Mouse (Mus musculus): ENCODE data around the gene Wee2. TPM values are rescaled to one million over a fixed set of nuclear protein-coding genes. Genes with fewer than 3 reads are reported as not detected.

The Wee2 gene
- not detected for total RNA-seq (2021)
- long read RNA-seq, experiment 1: 0 reads
- long read RNA-seq, experiment 2: 0 reads

DNA sequence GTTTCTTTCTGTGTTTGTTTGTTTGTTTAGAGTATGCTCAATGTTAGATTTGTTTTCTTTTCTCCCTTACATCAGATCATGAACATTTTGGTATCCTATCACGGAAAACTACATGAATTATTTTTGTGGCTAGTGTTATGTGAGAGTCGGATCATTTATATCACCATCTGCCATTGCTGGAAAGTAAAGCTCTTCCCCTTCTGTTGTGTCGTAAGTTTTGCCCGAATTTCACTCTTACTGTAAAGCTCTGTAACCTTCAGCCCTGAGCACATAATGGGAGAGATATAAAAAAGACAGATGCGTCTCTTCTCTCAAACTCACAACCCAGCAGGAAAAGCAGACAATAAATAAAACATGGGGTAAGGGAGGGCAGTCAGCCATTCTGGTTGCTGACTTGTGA, at the start of gene Wee2:
Gene Wee2 (plus strand): TSS at position 153 of the 400 bp plus-strand sequence.
- no peak for DNase-seq

DNA sequence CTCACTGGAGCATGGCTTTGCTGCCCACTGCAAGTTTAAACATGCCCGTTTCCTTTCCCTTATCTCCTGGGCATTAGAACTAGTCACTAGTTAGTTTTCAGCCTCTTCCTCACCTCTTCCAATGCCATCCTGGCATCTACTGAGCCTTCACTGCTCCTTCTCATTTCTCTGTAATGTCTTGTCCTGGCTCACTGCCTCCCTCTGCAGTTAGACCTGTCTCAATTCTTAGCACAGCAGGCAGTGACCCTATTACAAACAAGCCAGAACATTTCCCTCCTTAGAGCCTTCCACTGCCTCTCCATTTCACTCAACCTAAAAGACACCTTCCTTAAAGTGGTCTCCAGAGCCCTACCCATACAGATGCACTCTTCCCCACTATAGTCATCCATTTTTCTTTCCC, 47.9 kb upstream of the Wee2 start:
- DNase-seq: no peak

DNA sequence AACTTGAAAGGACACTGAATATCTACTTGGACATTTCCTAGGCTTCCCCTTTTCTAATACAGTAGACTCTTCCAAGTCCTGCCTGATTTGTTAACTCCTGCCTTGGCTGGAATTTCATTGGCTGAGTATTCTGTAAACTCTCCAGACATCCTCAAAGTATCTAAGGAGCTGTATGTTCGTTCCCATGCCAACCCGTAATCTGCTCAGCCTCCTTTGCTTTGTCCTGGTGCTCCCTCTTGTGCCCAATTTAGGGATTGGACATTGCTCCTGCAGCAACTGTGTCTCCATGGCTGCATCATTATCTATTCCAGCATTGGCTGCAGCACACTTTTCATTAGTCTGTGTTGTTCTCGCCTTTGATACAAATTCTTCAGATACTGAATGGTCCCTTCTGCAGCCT, 45.7 kb upstream of the Wee2 start:
- DNase-seq: peak; percentile 18

DNA sequence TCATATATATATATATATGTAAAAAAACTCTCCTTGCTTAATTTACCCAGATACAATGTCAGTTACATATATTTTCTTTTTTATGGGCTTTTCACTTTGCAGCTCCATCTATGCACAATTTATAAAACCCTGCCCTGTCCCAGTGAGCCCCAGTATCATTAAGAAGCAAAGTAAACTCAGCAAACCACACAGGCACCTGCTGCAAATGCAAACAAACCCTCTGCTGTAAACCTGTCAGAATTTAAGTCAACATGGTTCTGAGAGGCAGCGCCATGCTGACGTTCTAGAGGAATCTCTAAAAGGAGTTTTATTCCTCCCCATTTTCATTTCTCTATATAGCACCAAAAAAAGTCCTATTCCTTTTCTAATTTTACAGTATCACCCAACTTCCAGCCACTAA, 36.9 kb upstream of the Wee2 start:
- no peak for DNase-seq

DNA sequence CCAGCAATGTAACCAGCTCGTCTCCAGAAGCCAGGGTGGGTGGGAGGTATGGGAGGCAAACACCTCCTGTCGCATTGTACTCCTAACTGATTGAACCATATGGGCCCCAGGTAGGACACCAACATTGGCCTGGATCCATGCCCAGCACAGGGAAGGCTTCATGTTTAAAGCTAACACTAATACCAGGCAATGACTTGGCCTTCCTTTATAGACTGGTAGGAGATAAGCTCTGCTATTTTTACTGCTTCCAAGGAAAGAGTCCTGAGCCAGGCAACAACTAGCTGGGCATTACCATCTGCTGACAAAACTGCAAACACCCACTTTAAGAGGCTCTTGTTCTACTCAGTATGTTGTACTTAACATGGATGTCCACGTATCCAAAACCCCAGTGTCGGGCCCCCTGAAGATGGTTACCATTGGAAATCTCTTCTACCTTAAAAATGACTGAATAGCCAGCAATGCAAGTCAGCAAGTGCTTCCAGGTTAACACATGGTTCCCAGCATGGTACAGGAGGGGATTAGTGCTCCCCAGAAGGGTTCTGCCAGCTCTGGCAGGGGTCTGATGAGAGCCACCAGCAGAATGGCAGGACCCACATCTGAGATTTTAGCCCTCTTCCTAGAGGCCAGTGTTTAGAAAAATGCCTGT, 35.1 kb upstream of the Wee2 start:
- no peak for DNase-seq

DNA sequence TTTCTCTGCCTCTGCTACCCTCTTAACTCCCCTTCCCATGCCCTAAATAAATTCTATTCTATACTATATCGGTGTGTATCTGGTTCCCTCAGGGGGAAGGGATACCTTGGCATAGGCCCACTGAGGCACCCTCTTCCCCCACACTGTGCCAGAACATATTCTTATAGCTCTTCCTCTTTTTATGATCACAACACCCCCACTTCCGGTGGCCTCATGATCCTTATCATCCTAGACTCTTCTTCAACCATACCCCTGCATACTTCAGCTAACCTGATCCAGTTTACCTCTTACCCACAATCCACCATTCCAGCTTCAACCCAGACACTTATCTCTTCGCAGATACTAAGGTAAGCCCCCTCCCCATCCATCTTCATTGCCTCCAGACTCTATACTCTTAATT, 27.8 kb upstream of the Wee2 start:
- DNase-seq: no peak

DNA sequence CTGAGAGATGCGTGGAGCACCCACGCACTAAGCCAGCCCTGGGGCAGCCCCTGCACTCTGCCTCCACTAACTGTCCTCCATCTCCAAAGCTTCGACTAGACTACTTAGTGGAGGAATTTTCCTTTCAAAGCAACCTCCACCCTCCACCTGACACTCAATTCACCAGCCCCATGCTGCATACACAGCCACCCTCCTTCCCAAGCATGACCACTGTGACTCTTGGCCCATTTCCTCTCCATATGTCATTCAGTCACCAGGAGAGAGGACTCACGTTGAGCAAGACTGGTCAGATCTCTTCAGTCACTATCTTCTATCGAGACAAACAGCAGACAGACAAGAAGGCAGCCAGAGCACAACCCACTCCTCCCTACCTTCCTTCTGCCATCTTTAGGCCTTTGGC, 25.8 kb upstream of the Wee2 start:
- DNase-seq: no peak

DNA sequence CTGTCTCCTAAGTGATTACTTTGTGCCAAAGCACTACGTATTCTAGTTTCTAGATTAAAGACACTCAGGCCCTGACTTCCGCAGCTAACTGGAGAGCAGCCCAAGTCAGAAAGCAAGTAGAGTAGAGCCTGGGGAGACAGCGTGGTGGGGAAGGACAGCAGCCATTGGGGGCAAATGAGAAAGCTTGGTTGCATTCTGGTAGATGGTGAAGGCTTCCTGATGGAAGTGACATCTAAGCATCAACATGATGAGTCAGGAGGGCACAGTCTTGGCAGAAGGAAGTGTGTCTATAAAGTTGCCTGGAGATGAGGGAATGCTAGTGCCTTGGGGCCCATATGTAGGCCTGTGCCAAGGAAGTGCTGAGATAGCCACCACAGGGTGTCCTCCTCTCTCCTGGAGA, 25.3 kb upstream of the Wee2 start:
- DNase-seq: no peak

DNA sequence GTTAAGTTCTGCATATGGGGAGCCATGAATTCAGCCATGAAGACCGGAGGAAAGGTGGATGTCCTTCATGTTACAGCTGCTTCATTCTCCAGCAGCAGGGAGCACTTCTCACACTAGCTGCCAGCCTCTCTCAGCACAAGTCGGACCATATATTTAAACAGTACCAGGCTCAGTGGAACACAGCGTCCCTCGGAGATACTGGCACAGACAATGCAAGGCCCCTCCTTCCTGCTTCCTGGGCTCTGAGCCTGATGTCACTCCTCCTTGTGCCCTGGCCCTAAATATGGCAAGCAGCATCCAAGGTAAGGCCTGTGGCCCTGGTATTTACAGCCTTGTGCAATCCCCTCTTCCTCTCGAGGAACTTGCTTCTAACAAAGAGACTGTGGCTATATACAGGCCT, 23.1 kb upstream of the Wee2 start:
- DNase-seq: no peak

DNA sequence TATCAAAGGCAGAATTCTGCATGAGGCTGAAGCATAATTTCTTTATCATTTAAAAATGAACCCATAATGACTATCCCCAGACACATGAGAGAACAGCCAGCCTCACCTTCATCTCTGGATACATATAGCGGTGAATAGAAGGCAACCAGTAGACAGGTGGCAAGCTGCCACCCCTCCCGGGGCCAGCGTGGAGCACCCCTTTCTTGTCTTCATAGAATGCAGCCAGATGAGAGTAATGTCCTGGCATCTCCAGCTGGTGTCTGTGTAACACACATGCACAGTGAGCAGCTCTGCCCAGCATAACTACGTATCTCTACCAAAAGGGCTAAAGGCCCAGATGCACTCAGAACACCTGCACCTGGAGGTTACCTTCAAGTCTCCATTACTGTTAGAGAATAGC, 20.5 kb upstream of the Wee2 start:
- no peak for DNase-seq

DNA sequence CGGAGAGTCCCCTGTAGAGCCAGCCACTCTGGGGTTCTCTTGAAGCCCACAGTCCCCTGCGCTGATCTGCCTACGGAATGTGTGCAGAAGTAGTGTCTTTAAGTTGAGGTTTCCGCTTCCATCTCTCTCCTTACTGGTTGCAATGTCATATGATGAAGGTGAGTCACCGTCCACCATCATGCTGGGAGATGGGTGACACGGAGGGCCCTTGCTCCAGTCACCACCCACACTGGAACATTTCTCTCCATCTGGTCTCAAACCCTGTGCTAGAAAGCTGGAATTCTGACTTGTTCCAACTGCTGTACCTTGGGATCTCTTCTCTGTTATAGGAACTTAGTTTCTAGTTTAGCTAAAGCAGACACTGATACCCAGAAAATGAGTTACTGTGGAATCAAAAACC, 17.8 kb upstream of the Wee2 start:
- no peak for DNase-seq

DNA sequence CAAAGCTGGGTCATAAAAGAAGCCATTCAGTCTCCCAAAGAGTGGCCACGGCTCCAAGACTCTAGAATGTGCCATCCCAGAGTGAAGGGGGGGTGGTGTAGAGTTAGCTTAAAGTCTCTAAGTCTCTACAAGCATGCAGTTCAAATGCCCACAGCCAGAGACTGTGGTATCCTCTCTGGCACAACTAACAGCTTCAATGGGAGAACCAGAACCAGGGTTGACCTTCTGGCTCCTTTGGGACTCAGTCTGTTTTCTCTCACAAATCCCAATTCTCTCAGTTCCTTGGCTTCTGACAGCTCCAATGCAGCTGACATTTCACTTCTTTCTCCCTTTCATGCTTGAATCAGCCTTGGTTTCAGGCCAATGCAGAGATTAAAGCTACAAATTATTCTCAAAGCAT, 15.9 kb upstream of the Wee2 start:
- no peak for DNase-seq

DNA sequence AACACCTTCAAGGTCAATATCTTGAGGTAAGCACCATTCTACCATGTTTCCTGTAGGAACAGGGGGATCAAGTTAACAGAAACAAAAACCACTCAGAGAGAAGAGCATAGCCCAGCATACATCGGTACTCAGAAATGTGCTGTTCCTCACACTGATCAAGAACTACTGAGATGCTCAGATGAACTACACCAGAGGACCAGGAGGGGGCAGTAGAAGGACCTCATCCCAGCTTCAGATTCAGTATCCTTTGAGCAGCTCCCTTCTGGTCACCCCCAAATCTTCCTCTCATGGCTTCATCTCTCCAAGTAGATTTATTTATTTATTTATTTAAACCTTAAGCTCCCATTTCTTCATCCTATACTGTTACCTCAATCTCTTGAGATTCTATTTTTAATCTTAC, 15.1 kb upstream of the Wee2 start:
- DNase-seq: no peak

DNA sequence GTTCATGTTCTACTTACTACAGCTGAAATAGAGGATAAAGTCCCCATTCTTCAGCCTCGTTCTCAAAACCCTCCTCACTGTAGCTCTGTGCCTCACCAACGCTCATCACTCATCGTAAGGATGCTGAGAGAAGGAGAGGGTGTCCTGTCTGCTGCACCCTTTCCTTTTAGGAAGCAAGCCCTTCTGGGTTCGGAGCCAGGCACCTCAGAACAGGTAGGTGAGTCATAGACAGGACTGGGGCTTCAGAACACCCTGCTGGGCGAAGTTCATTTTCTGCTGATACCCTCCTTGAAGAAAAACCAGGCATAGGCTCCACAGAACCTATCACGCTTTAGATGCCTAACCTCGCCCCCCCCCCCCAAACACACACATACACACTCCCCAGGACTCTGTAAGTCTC, 11.4 kb upstream of the Wee2 start:
- no peak for DNase-seq

DNA sequence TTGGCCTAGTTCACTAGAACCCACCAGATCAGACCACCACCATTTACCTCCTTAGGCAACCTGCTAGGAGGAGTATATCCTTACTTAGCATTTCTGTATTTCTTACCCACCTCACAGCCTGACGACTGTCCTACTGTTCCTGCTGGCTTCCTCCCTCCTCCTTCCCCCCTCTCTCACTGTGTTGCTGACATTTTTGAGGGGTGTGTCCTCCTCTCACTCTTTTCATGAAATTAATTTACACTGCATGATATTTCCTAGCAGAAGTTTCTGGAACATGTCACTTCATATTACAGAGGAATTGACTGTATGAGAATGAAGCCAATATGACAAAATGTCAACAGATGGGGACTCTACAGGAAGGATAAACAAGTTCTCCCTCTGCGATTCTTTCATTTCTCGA, 10.2 kb upstream of the Wee2 start:
- no peak for DNase-seq

DNA sequence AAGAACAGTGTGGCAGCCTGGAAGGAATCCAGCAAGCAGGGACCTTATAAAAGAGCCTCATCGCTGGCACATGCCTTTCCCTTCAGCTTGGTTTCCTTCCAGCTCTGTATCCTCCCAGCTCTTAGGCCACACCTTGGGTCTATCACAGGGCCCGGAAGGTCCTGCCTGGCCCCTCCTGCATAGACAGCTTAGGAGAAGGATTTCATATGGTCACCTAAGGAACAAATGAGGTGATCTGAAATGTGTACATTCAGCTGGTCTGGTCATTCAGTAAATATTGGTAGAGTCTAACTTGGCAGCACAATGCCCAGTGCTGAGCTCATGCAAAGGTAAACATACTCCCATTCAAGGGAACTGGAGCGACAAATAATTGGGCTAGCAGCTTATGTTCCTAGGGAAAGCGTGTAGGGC, 9.4 kb upstream of the Wee2 start:
- no peak for DNase-seq

DNA sequence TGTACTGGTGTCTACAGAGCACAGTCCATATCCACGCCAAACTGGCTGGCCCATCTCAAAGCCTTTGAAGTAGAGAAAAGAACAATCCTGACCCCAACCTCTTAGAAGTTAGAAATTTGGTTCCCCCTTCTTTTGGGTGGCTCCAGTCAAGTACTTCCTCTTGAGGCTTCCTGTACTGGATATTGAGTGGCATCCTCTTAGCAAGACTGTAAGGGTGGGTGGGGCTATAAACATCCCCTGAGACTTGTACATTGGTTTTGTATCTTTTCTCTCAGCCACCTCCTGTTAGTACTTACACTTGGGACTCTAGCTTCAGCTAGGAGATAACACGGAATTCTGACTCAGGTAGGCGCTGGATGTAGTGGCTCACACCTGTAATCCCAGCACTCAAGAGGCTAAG, 8.6 kb upstream of the Wee2 start:
- no peak for DNase-seq

DNA sequence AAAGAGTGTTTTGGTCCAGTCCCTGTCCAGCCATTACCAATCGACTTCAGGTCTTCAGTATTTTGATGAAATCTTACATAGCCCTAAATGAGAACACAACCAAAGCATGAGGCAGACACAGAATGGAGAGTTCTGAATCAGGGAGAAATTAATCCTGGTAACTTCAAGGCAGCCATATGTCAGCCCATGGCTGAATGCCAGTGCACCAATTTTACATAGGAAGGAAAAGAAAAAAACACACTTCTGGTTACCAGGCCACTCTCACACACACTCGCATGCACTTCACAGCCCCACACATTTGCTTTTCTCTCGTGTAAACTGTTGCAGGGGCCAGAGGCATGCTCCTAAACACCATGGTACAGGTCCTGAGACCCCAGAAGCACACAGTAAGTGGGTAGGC, 8.0 kb upstream of the Wee2 start:
- DNase-seq: no peak

DNA sequence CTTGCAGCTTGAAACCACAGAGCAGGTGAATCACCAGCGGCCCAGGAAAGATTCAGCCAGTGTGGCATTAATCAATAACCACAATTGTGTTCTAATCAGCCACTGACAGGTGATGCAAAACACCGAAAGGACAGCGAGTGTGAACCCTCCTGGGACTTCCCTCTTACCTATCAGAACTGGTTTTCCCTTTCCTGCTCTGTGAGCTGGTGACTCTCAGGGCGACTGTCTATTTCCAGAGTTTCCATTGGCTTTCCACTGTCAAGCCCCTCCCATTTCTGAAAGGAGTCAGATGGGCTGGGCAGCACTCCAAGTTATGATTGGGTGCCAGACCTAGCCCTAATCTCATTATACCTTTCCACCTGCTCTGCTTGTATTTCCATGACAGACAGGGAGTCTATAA, 7.5 kb upstream of the Wee2 start:
- DNase-seq: no peak

DNA sequence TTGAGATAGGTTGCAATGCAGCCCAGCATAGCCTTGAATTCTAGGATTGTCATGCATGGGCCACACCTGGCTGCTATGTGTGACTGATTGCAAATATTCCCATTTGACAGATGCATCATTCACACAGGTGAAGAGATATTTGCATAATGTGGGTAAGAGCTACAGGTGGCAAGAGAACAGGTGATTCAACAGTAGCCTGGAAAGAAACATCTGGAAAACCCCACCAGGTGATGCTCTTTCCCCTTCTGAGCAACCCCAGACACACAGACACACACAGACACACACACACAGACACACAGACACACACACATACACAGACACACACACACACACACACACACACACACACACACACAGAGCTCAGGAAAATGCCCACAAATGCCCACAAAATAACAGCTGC, 7.1 kb upstream of the Wee2 start:
- DNase-seq: no peak

DNA sequence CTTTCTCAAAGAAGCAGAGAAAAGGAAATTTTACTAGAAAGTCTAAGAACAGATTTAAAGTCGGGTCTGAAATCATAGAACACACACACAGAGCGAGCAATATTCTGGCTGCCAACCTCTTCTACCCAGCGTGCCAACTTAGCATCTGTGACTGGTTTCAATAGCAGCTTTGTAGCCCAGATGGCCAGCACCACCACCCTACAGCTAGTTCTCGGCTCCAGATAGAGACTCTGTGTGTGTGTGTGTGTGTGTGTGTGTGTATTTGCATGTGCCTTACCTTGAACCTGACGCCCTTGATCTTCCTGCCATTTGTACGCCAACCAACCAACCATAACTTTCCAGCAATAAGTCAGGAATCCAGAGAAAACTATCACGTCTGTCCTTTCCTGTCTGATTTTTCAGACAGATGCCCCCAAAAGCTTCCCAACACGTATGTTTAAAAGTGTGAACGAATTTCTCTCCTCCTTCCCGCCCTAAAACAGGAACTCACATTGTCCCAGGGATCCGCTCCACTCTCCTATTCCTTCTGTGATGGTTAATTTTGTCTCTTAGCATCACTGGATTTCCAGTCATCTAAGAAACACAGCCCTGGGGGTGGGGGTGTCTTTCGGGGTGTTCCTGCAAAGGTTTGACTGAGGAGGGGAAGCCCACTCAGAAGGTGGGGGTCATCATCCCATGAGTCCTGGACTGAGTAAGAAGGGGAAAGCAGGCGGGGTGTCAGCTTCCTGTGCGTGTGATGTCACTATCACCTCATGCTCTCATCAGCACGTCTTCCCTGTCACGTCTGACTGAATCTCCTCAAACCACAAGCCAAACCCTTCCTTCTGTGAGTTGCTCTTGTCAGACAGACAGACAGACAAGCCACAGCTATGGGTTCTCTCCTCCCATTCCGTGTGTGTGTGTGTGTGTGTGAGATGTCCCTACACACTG, 6.3 kb upstream of the Wee2 start:
- DNase-seq: no peak

DNA sequence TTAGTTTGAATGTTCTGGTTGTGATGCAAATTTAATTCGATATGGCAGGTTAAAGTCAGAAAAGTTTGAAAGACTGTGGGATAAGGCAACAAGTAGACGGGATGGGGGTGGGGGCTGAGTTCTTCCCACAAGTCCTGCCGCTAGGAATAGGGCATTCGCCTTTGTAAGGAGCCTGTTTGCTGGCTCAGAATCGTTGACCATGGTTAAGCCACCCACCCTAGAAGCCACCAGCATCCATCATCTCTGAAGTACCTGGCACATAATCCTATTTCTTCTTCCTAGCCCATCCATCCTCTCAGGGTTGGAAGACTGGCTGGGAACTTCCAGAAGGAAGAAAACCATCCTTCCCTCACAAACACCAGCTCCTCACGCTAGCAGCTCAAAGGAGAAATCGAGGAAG, 4.2 kb upstream of the Wee2 start:
- DNase-seq: no peak

DNA sequence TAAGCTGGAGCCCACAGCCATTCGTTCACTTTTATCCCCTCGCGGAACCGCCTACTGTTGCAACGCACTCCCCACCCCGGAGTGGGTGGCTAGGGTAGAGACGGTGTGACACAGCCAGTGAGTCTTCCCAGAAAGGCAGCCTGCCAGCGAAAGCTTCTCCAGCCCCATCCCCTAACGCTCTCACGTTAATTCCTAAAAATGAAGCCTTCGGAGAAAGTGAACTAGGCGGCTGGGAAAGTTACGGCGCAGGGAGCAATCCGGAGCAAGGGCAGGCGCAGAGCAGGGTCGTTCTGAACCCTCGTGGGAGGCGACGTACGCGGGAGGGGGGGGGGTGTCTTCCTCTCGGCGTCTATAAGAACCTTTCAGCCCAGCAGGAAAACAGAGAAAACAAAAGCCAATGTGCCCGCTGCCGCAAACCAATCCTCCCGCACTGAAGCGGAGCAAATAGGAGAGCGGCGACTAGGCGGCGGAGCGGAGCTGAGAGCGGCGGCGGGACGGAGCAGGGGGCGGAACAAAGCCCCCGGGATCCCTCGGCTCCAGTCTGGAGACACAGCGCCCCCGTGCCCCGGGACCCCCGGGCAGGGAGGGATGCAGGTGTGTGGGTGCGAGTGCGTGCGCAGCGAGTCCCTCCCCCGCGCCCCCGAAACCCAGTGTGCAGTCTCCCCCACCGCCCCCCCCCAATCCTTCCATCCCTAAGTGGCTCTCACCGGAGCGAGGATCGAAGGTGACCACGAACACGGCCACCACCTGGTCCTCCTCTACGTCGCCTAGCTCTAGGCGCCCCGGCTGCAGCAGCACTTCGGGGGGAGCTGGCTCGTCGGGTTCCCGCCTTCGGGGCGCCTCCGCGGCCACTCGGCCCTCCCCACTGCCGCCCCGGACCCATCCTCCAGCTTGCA, 3.5 kb upstream of the Wee2 start:
- peak; percentile 20 for DNase-seq

All from gastrocnemius, postnatal 25 days (tissue).